Mouse (Mus musculus): Measurements from ENCODE around the gene Sdk1. TPM values are rescaled to one million over a fixed set of nuclear protein-coding genes. Genes with fewer than 3 reads are reported as not detected.

Sdk1 gene
- total RNA-seq, 2 experiments from 2014 or later, result 5.4 to 5.7 TPM

DNA sequence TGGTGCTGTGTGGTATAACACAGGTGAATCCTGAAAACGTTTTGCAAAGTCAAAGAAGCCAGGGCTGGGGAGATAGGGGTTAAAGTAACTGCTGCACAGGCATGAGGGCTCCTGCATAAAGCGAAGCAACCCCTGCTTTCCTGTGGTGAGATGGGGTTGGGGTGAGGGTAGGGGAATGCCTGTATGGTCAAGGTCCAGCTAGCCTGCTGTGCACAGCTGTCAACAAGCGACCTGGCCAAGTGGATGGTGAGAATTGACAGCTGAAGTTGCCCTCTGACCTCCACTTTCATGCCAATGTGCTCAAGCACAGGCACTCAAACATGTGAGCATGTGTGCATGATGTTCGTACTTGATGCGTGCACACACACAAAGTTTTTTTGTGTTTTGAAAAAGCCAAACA is 639.4 kb downstream of the Sdk1 start:
- DNase-seq (ENCODE audit: low spot score in 2 of 2), result no peak

DNA sequence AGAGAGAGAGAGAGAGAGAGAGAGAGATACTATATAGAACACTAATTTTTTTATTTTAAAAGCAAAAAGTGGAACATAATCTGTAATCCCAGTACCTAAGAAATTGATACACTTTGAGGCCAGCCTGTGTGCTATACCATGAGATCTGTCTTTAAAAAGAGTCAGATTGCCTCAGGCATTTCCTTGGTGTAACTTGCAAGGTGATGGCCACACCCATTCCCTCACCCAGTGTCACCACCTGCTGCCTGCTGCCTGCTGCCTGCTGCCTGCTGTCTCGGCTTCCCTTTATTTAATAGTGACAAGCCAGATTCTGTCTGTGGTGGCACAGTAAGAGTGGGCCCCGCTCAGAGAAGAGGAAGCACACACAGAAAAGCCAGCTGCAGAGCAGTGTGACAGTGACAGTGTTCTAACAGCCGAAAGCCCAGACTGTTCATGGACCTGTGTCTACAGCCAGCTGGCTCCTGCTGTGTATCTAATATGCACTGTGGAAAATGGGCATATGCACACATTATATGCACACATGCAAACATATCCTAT is 642.9 kb downstream of the Sdk1 start:
- DNase-seq (ENCODE audit: low spot score in 2 of 2), result no peak

DNA sequence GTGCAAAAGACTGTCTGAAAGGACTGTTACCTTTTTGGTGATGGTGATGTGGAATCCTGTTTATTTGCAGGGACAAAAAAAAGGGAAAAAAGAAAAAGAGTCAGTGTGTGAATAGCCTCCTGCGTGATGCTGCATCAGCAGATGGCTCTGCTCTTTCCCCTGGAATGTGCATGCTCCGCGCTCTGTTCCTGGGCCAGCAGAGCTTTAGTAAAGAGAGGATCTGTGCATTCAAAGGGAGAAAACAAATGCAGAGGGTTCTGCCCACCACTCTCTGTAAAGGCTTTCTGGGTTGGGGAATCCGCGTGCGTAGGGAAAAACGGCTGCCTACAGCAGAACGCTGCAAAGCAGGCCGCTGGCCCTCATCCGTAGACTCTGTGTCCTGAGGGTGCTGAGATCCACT is 644.7 kb downstream of the Sdk1 start:
- peak; percentile 19 to 53 for DNase-seq (ENCODE audit: low spot score in 2 of 2)

DNA sequence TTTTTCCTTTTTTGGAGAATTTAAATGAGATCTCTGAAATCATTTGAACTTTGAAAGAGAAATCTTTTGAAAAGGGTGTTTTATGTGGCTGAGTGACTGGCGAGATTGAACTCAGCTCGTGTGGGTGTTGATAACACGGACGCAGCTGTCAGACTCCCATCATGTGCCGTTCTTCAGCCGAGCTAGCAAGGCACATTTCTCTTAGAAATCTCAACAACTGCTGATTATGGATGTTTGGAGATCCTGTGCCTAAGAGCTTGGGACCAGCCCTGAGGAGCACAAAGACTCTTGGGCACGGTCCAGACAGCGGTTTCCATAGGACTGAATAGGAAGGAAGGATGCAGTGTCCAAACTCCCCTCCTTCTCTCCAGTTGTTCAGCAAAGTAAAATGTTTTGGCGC is 648.5 kb downstream of the Sdk1 start:
- no peak for DNase-seq (ENCODE audit: low spot score in 2 of 2)

DNA sequence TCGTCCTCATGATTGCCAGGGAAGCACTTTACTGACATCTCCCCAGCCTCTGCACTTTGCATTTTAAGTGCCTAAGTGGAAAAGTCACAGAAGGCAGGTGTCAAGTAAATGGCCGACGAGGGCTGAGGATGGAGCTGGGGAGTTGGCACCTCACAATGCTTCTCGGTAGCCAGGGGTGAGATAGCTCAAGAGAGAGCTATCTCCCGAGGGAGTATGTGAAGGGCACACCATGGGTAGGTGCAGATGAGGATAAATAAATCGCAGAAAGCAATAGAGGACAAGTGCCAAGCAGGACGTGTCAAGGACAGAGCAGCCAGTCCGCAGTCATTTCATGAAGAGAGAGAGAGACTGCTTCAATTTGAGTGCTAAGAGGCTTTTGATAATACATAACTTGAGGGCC is 655.1 kb downstream of the Sdk1 start:
- no peak for DNase-seq (ENCODE audit: low spot score in 2 of 2)

DNA sequence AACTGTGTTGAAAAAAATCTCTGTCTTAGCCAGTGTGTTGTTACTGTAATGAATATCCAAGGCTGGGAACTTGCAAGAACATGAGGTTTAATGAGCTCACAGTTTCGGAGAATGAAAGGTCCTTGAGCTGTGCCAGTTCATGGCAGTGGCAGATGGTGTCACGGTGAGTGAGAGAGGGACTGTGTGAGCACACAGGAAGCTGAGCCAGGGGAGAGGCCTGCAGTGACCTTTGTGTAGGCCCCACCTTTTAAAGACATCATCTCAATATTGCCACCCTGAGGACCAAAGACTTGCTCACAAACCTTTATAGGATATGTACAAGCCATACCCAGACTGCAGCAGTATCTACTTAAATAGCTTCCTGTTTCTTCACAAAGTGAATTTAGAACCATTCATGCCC is 656.2 kb downstream of the Sdk1 start:
- DNase-seq (ENCODE audit: low spot score in 2 of 2), result no peak

DNA sequence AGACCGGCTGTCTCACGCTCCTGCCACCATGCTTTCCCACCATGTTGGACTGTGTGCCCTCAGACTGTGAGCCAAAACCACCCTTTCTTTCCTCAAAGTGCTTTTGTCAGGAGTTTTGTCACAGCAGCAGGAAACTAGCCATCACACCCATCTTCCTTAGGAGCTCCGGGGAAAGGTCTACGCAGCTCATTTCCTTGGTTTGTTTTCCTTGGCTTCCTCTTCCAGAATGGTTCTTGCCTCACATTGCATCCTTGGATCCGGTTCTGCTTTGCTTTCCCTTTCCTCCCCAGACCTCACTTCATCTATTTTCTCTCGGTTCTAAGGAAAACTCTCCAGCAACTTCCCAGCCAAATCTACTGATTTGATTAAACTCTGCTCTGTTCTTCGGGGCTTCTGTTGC is 658.5 kb downstream of the Sdk1 start:
- no peak for DNase-seq (ENCODE audit: low spot score in 2 of 2)

DNA sequence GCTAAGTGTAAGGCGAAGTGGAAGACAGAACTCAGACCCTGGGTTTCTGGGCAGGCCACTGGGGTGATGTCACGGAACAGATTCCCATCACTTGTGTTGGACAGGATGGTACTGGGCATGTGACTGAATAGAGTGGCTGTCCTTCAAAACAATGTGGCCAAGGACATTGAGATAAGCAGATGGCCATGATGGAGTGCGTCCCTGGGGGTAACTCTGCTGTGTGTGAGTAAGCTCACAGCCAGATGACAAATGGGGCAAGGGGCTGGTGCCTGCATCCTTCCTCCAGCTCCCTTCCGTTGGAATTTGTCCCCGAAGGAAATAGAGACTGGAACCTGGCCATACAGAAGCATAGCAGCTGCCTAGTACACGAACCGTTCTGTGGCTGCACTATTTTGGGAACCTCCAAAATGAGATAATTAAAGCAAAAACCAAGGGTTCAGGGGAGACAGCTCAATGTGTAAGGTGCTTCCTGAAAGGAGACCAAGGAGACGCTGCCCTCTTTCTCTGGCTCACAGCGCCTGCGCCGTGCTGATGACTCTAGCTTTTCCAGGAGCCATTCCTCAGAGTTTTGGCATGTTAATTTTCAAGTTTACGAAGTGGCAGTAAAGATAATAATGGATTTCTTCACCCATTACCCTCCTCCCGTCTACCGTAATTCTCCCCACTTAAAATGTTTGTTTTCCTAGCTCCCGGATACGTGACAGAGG is 661.4 kb downstream of the Sdk1 start:
- DNase-seq (ENCODE audit: low spot score in 2 of 2), result no peak

DNA sequence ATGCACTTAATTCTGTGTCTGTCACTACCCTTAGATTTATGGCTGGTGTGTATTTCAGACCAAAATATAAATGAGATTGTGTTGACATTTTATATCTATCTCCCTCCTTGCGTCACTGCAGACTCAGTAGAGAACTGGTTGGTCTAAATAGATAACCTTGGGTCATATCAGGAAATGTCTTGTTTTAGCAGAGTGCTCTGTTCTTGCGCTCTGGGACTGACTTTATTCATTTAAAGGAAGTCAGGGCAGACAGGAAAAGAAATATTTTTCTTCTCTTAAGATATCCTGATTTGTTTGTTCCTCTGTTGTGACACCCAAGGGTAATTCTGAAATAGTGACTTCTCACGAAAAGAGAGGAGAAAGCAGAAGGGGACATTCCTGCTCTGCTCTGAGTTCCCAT is 669.2 kb downstream of the Sdk1 start:
- no peak for DNase-seq (ENCODE audit: low spot score in 2 of 2)

DNA sequence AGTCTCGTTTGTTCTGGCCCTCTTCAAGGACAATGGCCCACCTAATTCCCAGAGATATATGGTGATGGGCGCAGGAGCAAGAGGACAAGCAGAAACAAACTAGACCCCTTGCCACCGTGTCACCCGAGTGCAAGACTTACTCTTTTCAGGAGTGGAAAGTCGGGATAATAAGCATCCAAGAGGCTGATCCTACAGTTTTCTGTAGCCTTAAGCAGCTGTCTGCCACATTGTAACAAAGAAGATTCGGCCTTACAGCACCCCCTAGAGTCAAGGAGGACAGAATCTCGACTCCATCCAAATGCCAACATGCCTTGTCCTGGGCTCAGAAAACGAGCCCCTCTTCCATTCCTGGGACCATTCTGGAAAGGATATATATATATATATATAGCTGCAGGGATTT is 669.6 kb downstream of the Sdk1 start:
- DNase-seq (ENCODE audit: low spot score in 2 of 2), result no peak

DNA sequence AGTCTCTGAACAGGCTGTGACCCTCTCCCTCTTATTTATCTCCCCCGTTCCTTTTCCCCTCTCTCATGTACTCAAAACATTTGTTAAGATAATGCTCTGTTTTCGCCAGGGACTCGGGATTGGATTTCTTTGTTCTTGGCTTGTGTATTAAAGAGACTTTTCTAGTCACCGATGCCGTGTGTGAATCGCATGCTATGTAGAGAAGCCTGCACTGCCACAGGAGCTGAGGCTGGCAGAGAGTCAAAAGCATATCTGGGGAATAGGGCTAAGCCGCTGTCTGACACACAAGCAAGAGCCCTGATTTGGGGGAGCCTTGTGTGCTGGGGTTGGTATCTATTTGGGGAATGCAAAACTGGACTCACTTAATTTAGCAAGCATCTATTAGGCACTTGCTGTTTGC is 671.6 kb downstream of the Sdk1 start:
- no peak for DNase-seq (ENCODE audit: low spot score in 2 of 2)

DNA sequence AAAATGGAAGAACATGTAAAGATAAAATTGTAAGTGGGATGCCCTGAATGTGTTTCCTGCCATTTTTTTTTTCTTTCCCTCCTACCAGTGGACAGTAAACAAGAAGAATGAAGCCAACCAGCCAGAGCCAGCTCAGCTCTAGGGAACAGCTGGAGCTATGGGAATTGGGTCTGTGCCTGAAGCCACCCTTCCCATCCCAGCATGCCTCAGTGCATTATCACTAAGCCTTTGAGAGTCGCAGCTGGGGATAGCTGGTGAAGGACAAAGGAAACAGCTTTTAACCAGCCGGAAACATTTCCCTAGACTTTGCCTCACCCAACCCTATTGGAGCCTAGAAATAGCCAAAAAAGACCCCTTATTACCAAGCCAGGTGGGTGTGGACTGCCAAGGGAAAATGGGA is 675.7 kb downstream of the Sdk1 start:
- no peak for DNase-seq (ENCODE audit: low spot score in 2 of 2)

DNA sequence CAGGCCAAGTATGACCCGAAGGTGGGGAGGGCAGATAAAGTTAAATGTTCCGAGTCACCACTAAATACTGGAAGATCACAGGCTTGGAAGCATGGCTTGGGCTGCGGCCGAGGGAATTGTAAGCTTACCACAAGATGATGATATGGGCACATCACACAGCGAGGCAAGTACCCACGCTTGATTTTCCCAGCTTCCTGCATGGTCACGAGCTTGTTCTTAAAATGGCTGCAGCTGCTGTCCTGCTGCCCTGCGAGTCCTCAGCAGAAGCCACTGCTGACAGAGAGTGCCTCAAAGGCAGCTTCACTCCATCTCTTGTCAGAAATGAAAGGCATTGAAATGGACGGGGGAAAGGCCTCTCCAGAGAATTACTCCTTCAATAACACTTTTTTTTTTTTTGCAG is 697.7 kb downstream of the Sdk1 start:
- no peak for DNase-seq (ENCODE audit: low spot score in 2 of 2)

DNA sequence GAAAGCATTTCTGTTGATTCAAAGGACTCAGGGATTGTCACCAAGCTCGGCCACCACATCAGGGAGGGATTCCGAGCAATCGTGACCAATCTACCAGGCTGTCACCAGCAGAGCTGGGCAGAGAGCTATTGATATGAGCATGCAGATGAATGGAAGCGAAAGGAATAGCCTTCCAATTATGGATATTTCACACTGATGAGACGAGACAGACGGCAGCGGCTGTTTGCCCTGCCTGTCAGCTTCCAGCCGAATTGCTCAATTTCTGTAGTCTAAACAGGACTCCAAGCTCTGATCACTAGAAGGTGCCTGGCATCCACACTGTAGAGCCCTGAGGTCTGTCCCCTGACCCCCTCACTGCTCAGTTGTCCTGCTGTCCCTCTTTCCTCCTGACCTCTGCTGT is 699.3 kb downstream of the Sdk1 start:
- DNase-seq (ENCODE audit: low spot score in 2 of 2), result peak in 1 of 2 experiments; percentile 5

DNA sequence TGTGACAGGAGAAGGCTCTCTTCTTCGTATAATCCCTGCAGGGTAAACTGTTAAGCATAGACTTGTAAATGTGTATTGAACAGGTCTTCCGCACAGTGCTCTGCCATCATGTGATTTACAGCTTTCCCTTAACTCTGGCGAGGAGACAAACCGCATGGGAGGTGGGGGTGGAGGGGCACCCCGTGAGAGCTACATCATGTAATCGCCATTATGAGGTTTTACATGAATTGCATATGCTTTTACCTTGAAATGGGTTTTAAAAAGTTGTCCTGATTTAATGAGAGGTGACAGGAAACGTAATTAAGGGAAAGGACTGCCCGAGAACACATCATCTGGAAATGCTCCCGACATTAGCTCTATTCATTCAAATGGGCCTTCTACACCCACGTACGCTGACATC is 709.5 kb downstream of the Sdk1 start:
- no peak for DNase-seq (ENCODE audit: low spot score in 2 of 2)

DNA sequence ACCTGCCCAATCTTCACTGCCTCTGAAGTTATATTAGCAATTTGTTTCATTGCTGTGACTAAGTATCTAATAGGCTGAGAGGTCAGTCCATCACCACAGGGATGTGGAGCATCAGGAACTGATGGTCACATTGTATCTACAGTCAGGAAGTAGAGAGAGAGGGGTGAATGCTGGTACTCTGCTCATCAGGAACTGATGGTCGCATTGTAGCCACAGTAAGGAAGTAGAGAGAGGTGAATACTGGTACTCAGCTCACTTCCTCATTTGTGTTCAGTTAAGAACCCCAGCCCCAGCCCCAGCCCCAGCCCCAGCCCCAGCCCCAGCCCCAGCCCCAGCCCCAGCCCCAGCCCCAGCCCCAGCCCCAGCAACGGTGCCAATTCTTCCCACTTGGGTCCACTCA is 711.0 kb downstream of the Sdk1 start:
- no peak for DNase-seq (ENCODE audit: low spot score in 2 of 2)

DNA sequence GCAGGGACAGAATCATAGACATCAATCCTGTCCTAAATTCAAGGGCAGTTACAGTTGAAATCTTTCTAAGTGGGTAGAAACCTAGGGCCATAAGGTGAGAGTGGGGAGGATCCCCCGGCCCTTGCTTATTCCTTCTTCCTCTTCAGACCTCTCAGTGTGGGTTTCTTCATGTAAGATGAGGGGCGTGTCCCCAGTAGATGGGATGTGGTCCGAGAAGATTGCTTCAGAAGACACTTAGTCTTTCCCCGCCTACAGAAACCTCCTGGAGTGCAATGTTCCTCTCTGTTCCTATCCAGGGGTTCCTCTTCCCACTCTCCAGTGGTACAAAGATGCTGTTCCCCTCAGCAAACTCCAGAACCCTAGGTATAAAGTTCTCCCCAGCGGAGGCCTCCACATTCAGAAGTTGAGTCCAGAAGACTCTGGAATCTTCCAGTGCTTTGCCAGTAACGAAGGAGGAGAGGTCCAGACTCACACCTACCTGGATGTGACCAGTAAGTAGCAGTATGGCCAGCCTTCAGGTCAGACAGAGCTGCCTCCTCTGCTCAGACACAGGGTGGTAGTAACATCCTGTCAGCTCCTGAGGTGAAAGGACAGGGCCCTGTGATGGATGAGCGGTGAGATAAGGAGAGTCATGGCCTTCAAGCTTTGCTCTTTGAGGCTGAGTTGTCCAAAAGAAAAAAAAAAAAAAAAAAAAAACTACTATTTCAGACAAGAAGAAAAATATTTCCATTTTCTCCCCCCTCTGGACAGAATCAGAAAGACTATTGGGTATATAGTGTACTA is 711.6 kb downstream of the Sdk1 start:
- no peak for DNase-seq (ENCODE audit: low spot score in 2 of 2)

DNA sequence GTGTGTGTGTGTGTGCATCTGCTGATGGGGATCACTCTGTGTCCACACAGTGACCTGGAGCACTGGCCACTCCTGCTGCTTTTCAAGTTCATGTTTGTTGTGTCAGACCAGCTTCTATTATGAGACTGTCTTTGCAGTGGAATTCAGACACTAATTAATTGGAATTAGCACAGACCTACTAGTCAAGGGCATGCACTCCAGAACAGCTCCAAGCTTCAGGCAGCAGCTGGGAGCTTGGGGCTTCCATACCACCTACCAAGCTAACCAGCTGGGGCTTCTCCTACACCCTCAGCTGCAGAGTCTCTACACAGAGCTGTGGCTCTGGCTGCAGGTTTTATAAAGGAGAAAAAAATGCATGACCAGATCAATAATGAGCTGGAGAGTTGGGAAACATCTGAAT is 729.8 kb downstream of the Sdk1 start:
- no peak for DNase-seq (ENCODE audit: low spot score in 2 of 2)

DNA sequence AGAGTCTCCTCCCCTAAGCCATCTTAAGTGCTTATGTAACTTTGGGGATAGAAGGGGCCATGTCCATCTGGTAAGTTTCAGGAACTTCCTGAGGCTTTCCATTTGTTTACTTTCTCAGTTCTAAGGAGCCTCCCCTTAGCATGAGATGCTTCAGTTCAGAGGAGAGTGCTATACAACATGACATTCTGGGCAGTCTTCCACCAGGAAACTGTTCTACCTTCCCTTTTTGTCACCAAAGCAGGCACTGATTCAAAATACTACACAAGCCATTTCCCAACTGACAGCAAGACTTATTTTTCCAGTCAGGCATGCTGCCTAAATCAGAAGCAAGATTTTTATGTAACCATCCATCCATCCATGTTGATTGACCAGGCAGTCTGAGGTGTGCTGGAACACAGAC is 738.2 kb downstream of the Sdk1 start:
- DNase-seq (ENCODE audit: low spot score in 2 of 2), result no peak

DNA sequence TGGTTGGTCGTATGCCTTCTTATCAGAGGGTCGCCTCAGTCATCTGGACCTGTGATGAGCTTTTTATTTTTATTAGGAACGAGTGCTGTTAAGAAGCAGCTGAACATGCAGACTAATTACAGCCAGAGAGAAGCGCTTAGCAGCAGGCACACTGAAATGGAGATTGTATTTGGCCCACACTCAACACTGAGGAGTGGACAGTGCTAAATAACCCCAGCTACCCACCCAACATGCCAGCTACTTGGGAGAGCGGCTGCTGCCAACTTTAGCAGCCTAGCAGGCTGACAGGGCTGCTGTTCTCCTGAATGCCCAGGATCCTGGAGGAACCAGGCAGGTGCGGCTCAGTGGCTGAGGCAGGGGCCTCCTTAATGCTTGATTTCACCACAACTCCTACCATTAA is 739.5 kb downstream of the Sdk1 start:
- DNase-seq (ENCODE audit: low spot score in 2 of 2), result no peak

DNA sequence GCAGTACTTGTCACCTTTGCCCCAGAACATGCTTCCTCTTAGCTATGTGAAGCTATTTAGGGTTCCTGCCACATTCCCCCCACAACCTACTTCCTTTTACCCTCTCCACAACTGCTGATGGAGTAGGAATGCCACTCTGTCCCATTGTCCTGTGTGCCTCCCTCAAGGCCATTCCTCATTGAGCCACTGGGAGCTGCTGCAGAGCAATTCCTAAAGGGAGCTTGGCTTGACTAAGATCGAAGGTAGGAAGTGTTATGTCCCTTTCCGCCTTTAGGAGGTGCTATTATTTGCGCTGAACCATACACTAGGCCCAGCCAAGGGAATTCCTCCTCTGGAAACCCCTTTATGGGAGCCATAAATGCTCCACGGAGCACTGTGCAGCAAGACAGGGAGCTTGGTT is 743.0 kb downstream of the Sdk1 start:
- no peak for DNase-seq (ENCODE audit: low spot score in 2 of 2)

DNA sequence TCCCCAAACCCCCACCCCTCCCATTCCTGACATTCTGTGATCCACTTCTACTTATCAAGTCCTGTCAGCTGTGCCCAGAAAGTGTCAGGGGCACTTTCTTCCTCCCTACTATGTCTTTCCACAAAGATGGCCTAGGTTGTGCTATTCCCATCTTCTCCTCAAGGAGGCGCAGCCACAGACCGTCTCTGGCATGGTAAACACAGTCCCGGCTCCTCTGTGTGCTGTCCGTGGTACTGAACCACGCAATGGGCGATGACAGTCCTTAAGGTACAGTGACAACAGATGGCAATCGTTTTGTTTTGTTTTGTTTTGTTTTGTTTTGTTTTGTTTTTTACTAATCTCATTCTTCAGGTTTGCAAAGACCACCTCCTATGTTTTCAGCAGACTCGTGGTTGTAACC is 743.7 kb downstream of the Sdk1 start:
- DNase-seq (ENCODE audit: low spot score in 2 of 2), result peak in 1 of 2 experiments; percentile 18

DNA sequence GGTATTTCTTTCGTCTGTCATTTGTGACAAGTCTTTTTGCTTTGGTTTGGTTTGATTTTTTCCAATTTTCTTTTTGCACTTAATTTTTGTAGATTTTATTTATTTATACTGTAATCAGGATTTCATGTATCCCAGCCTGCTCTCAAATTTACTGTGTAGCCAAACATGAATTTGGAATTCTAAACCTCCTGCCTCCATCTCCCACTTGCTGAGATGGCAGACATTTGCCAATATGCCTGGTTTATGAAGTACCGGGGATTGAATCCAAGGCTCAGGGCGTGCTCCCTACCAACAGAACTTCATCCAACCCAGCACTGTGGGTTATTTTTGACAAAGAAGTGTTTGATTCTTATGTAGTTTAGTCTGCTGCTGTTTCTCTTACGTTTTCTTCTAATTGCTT is 744.3 kb downstream of the Sdk1 start:
- DNase-seq (ENCODE audit: low spot score in 2 of 2), result no peak
